Mouse (Mus musculus) cortical plate, adult 2 months (tissue): ENCODE results near the gene Gm21969.

ENCODE experiments used
- CTCF ChIP-seq: fragments of 200-500 bp; IDR thresholded peaks from 2 replicates; pipeline ENCODE4 v1.5.1; 2011; ENCODE audit warnings: mild to moderate bottlenecking, control low read depth, low read length; ENCODE audit not compliant: insufficient read depth; ENCODE audit errors: extremely low read depth
- POLR2A ChIP-seq: fragments of 200-500 bp; IDR thresholded peaks from 2 replicates; pipeline ENCODE4 v1.6.1; 2011; ENCODE audit warnings: mild to moderate bottlenecking, low read length, control low read depth; ENCODE audit not compliant: insufficient read depth; ENCODE audit errors: extremely low read depth

GRCm38 (mm10) chr4:139555951-139556350 lies 47.0 kb upstream of the Gm21969 start:
- TF ChIP-seq CTCF (no peak), POLR2A (no peak)
